Mouse (Mus musculus): ENCODE data around the gene Prss54.

Prss54 gene

DNA sequence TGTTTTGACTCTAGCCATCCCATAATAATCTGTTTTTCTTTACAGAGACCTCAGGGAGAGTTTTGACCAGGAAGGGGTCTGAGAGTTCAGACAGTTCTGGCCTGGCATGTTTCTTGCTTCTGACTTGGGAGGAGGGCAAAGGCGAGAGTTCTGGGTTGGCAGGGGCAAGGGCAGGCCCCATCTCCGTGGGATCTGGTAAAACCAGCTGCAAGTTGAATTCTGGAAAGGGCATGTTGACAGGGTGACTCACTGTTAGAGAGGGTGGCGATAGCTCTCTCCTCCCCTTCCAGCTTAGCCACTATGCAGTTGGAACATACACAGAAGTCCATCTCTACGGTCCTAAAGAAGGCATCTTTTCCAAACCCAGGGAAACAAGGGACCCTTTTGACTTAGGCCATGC, 62.9 kb downstream of the Prss54 start:
- in situ Hi-C loops (cut with MboI; ENCODE audit: low pct_unique_long_range_greater_than_20kb in 1 of 2, low sequenced_read_pairs in 2 of 2, unreplicated experiment in 1 of 2), result no loop called here

DNA sequence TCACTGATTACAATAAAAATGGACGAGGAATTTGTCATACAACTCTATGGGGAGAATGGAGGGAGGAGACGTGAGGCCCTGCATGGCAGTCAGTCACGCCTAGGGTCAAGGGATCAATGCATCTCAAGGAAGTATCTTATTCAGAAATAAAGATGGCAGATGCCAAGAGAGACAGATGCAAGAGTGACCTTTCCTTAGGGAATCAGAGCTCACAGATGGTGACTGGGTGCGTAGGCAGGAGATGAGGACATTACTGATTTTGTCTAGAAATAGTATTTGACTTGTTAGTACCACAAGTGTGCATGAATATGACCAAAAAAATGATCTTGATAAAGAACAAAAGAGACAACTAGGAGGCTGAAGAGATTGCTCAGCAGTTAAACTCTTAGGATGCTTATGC, 63.9 kb downstream of the Prss54 start:
- in situ Hi-C loops (cut with MboI; ENCODE audit: low pct_unique_long_range_greater_than_20kb in 1 of 2, low sequenced_read_pairs in 2 of 2, unreplicated experiment in 1 of 2), result no loop called here
